Mouse (Mus musculus) neural tube, postnatal 0 days (tissue): ENCODE results near the gene Npepl1. TPM values are rescaled to one million over a fixed set of nuclear protein-coding genes. Genes with fewer than 3 reads are reported as not detected.

Experiments
- polyA plus RNA-seq: library from polyadenylated mRNA; unstranded; fragments of >200 nt; fragmentation: Nextera tagmentation; extraction: Ambion mirVana; gene quantifications from 2 replicates; pipeline ENCODE4 v1.2.1, GENCODE M21; 2015

Npepl1 gene
- 16.5 and 19.4 TPM in 2 replicates for polyA plus RNA-seq

GRCm38 (mm10) chr2:174109991-174110782, at the start of gene Npepl1:
Gene Npepl1, plus strand, starts transcription at chr2:174110349.

GRCm38 (mm10) chr2:174075673-174076432, 34.3 kb upstream of the Npepl1 start, which contains the start of gene Stx16:
Gene Stx16, plus strand, starts transcription at chr2:174076308.

Other genes with a start within 250 kb of the Npepl1 start
- gene Stx16, start 34.0 kb upstream of the Npepl1 start, polyA plus RNA-seq = 6.5 and 7.5 TPM in 2 replicates
- gene Gnas, start 174.0 kb downstream of the Npepl1 start, polyA plus RNA-seq = 1,946 and 2,078 TPM in 2 replicates
- gene Gm20721, start 236.4 kb downstream of the Npepl1 start, polyA plus RNA-seq = 13.3 and 18.0 TPM in 2 replicates